Mouse (Mus musculus) kidney, embryonic 15.5 days (tissue): ENCODE measurements around the gene Glb1l. TPM values are rescaled to one million over a fixed set of nuclear protein-coding genes. Genes with fewer than 3 reads are reported as not detected.

Experiments
- ATAC-seq: fragments of 200-750 bp; cut with Nextera tagmentation; replicated peaks from 2 replicates; pipeline ENCODE4 v1.8.0; 2017; ENCODE audit warnings: moderate TSS enrichment; ENCODE audit not compliant: low FRiP score
- H3K27ac ChIP-seq: fragments of 300-500 bp; sonication (generic); 2 replicates; pipeline ENCODE4 v1.5.1; 2015; ENCODE audit warnings: mild to moderate bottlenecking, inconsistent platforms
- H3K27me3 ChIP-seq: fragments of 300-500 bp; sonication (generic); 2 replicates; pipeline ENCODE4 v1.6.1; 2015; ENCODE audit warnings: inconsistent platforms
- H3K36me3 ChIP-seq: fragments of 300-500 bp; sonication (generic); 2 replicates; pipeline ENCODE4 v1.6.1; 2015; ENCODE audit warnings: inconsistent platforms
- H3K4me1 ChIP-seq: fragments of 300-500 bp; sonication (generic); 2 replicates; pipeline ENCODE4 v1.6.1; 2015; ENCODE audit warnings: inconsistent platforms
- H3K4me2 ChIP-seq: fragments of 300-500 bp; sonication (generic); 2 replicates; pipeline ENCODE4 v1.6.1; 2015; ENCODE audit warnings: moderate library complexity, mild to moderate bottlenecking, inconsistent platforms
- H3K4me3 ChIP-seq: fragments of 300-500 bp; sonication (generic); replicated peaks from 2 replicates; pipeline ENCODE4 v1.5.1; 2015; ENCODE audit warnings: mild to moderate bottlenecking, inconsistent platforms
- H3K9ac ChIP-seq: fragments of 300-500 bp; sonication (generic); 2 replicates; pipeline ENCODE4 v1.6.1; 2015; ENCODE audit warnings: mild to moderate bottlenecking, inconsistent platforms
- H3K9me3 ChIP-seq: fragments of 300-500 bp; sonication (generic); replicated peaks from 2 replicates; pipeline ENCODE4 v1.6.1; 2016; ENCODE audit warnings: inconsistent platforms
- WGBS: fragments of 180-500 bp; shearing (Covaris S2); methylation state at CpG from one replicate; pipeline ENCODE4 v1.1.7; 2015; ENCODE audit warnings: mixed read lengths; 5-methylcytosine and 5-hydroxymethylcytosine counted together
- polyA plus RNA-seq: library from polyadenylated mRNA; unstranded; fragments of >200 nt; fragmentation: Nextera tagmentation; extraction: Ambion mirVana; gene quantifications from 2 replicates; pipeline ENCODE4 v1.2.1, GENCODE M21; 2015

Gene Glb1l
- 44.9 and 45.8 TPM in 2 replicates for polyA plus RNA-seq

GRCm38 (mm10) chr1:75210136-75211087 lies at the start of gene Glb1l, which contains the start of gene Stk16:
Glb1l (minus strand) TSS chr1:75210813.
Stk16 (plus strand) TSS chr1:75210838.
- peak; percentile 86 for ATAC-seq
- H3K9ac ChIP-seq, result peak within 1 kb of the TSS; percentile 83
- peaks cover 43% of the 10 kb centered on the region for H3K36me3 ChIP-seq
- no peaks in the 10 kb centered on the region for H3K27me3 ChIP-seq
- H3K27ac ChIP-seq, result peak within 1 kb of the TSS; percentile 85
- H3K4me2 ChIP-seq, result peak within 1 kb of the TSS; percentile 80
- WGBS, result 4% methylated on average over 42 of the region's 42 CpGs
- H3K4me3 ChIP-seq, result peak within 1 kb of the TSS; percentile 79
- H3K9me3 ChIP-seq, result no peaks in the 10 kb centered on the region
- peaks cover 62% of the 10 kb centered on the region for H3K4me1 ChIP-seq

DNA sequence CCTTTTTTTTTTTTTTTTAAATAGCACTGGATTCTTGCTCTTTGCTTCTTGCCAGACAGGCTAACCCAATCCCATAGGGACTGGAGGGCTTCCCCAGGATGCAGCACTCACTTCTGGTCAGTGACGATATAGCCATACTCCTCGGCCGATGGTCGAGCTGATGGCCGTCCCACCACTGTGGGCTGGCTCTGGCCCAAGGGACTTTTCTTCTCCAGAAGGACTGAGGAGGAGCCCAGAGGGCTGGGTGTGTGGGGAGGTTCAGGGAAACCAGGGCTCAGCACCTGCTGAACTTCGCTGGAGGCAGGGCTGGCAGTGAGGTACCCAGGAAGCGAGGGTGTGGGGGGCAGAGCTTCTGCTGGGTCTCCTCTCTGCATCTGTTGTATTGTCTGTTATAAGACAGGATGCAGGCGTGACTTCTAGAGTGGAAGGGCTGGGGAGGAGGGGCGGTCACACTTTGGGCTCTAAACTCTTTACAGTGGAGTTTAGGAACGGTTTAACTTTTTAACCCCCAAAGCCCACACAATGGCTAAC lies 45.0 kb upstream of the Glb1l start:
- no peak overlapping the region for H3K4me2 ChIP-seq
- no peak for ATAC-seq
- WGBS, result 61% methylated on average over 10 of the region's 10 CpGs

DNA sequence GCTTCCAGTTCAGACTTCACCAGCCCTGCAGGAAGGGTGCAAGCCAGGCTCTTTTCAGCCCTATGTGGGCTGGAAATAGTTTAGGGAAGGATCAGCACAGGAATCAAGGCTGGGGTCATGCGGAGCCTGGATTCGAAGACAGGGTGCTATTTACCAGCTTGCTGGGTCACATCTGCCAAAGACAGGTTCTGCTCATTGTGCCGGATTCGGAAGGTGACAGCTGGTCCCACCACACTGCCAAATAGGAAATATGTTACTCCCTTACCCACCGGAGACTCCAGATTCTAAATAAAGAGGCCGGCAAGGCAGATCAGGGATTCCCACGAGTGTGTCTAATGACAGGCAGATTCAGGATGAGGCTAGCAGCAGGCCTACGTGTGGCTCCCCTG lies 44.0 kb upstream of the Glb1l start:
- Histone ChIP-seq H3K9me3 (no peaks in the 10 kb centered on the region), H3K36me3 (no peaks in the 10 kb centered on the region), H3K27ac (no peak overlapping the region), H3K4me2 (no peak overlapping the region), H3K27me3 (peaks cover 7% of the 10 kb centered on the region), H3K4me3 (no peak overlapping the region), H3K4me1 (peaks cover 11% of the 10 kb centered on the region), H3K9ac (no peak overlapping the region)
- WGBS, result 76% methylated on average over 8 of the region's 8 CpGs
- ATAC-seq, result no peak

More for the DNA sequence above, 45.0 kb upstream of the Glb1l start:
- H3K36me3 ChIP-seq, result no peaks in the 10 kb centered on the region
- H3K27ac ChIP-seq, result no peak overlapping the region
- no peak overlapping the region for H3K4me3 ChIP-seq
- peaks cover 11% of the 10 kb centered on the region for H3K27me3 ChIP-seq
- peaks cover 9% of the 10 kb centered on the region for H3K4me1 ChIP-seq
- H3K9me3 ChIP-seq, result no peaks in the 10 kb centered on the region
- H3K9ac ChIP-seq, result no peak overlapping the region

- Histone ChIP-seq H3K36me3 (no peaks in the 10 kb centered on the region), H3K27ac (no peak overlapping the region), H3K4me3 (no peak overlapping the region), H3K27me3 (peaks cover 7% of the 10 kb centered on the region), H3K9me3 (no peaks in the 10 kb centered on the region), H3K9ac (no peak overlapping the region), H3K4me2 (no peak overlapping the region), H3K4me1 (peaks cover 11% of the 10 kb centered on the region)
- no peak for ATAC-seq
- 63% methylated on average over 16 of the region's 16 CpGs for WGBS
Measured at GRCm38 (mm10) chr1:75253849-75254624, 43.4 kb upstream of the Glb1l start.

- ATAC-seq, result no peak
- Histone ChIP-seq H3K9ac (no peak overlapping the region), H3K4me2 (no peak overlapping the region), H3K4me1 (peaks cover 17% of the 10 kb centered on the region), H3K9me3 (no peaks in the 10 kb centered on the region), H3K27me3 (peaks cover 7% of the 10 kb centered on the region), H3K27ac (no peak overlapping the region), H3K4me3 (no peak overlapping the region), H3K36me3 (no peaks in the 10 kb centered on the region)
- 76% methylated on average over 16 of the region's 16 CpGs for WGBS
Measured at GRCm38 (mm10) chr1:75253029-75253428, 42.4 kb upstream of the Glb1l start.

- H3K9me3 ChIP-seq, result no peaks in the 10 kb centered on the region
Measured at GRCm38 (mm10) chr1:75252308-75252707, 41.7 kb upstream of the Glb1l start.

DNA sequence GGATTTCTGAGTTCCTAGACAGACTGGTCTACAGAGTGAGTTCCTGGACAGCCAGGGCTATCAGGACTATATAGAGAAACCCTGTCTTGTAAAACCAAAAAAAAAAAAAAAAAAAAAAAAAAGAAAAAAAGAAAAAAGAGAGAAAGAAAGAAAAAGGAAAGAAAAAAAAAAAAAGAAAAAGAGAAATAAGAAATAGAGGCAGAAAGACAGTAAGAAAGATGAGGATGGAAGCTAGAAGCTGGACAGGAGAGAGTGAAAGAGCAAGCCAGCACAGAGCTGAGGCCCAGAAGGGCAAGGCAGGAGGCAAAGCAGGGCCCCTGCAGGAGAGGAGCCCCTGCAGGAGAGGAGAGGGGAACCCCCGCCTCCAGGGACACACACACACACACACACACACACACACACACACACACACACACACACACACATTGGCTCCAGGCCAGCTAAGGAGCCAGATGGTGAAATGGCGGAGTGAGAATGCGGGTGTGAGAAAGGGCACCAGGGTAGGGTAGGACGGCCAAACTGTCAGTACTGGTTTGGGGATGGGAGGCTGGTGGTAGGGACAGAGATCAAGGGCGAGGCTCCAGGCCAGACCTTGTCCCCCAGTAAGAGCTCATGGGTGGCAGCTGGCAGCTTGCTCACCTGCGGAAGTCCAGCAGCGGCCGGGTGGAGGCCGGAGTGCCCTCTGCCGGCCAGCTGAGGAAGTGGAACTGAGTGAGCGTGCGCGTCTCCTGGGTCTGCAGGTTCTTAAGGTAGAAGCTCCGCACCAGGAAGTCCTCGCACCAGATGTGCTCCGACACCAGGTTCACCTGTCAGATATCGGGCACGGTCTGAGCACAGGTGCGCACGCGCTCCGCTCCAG lies 40.7 kb upstream of the Glb1l start:
- peak overlapping the region; percentile 29; the same call in 1 of the 2 replicates for H3K9ac ChIP-seq
- peak overlapping the region; percentile 25 for H3K4me3 ChIP-seq
- peak; percentile 40; the same call in 1 of the 2 replicates for ATAC-seq
- no peaks in the 10 kb centered on the region for H3K36me3 ChIP-seq
- H3K27me3 ChIP-seq, result peaks cover 7% of the 10 kb centered on the region
- H3K27ac ChIP-seq, result no peak overlapping the region
- WGBS, result 5% methylated on average over 21 of the region's 22 CpGs
- peaks cover 26% of the 10 kb centered on the region for H3K4me1 ChIP-seq
- H3K4me2 ChIP-seq, result peak overlapping the region; percentile 56
- H3K9me3 ChIP-seq, result no peaks in the 10 kb centered on the region

More at GRCm38 (mm10) chr1:75252308-75252707, 41.7 kb upstream of the Glb1l start:
- H3K4me3 ChIP-seq, result no peak overlapping the region
- H3K9ac ChIP-seq, result no peak overlapping the region
- ATAC-seq, result no peak
- H3K4me1 ChIP-seq, result peaks cover 24% of the 10 kb centered on the region
- no peak overlapping the region for H3K4me2 ChIP-seq
- 70% methylated on average over 13 of the region's 13 CpGs for WGBS
- peaks cover 7% of the 10 kb centered on the region for H3K27me3 ChIP-seq
- H3K36me3 ChIP-seq, result no peaks in the 10 kb centered on the region
- H3K27ac ChIP-seq, result no peak overlapping the region

DNA sequence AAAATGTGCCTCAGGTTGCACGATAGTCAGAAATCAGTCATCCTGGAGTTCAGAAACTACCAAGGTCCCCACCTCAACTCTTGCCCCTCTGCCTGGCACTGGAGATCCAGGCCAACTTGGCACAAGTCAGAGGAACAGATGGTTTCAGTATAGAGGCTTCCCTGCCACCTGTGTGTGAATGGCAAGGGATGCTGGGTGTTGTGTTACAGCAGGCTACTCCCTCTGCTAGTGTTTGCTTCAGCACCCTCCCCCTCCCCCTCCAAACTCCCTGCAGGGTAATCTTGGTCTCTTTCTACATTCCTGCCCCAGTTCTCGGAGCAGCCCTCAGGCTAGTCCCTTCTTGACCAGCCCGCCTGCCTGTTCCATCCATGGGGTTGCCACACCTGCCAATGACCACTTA lies 39.9 kb upstream of the Glb1l start:
- Histone ChIP-seq H3K27ac (no peak overlapping the region), H3K27me3 (peaks cover 7% of the 10 kb centered on the region), H3K4me1 (peaks cover 26% of the 10 kb centered on the region), H3K9ac (no peak overlapping the region), H3K36me3 (no peaks in the 10 kb centered on the region), H3K4me2 (no peak overlapping the region), H3K9me3 (no peaks in the 10 kb centered on the region), H3K4me3 (no peak overlapping the region)
- no peak for ATAC-seq
- 60% methylated on average over 3 of the region's 3 CpGs for WGBS

GRCm38 (mm10) chr1:75248041-75248772 lies 37.6 kb upstream of the Glb1l start:
- Histone ChIP-seq H3K4me3 (no peak overlapping the region), H3K9ac (peak overlapping the region; percentile 26; the same call in 1 of the 2 replicates), H3K9me3 (no peaks in the 10 kb centered on the region), H3K4me1 (peaks cover 26% of the 10 kb centered on the region), H3K27ac (peak overlapping the region; percentile 60), H3K27me3 (peaks cover 5% of the 10 kb centered on the region), H3K36me3 (peaks cover 7% of the 10 kb centered on the region; the same call in 1 of the 2 replicates), H3K4me2 (no peak overlapping the region)
- peak; percentile 26; the same call in 1 of the 2 replicates for ATAC-seq
- WGBS, result 42% methylated on average over 9 of the region's 9 CpGs

- WGBS, result 77% methylated on average over 16 of the region's 16 CpGs
- Histone ChIP-seq H3K4me2 (no peak overlapping the region), H3K36me3 (peaks cover 15% of the 10 kb centered on the region; the same call in 1 of the 2 replicates), H3K4me3 (no peak overlapping the region), H3K27ac (0 out of 2 replicates have a peak overlapping the region, but pooled peaks have one; percentile 60), H3K9me3 (no peaks in the 10 kb centered on the region), H3K9ac (peak overlapping the region; percentile 26; the same call in 1 of the 2 replicates), H3K4me1 (peaks cover 26% of the 10 kb centered on the region), H3K27me3 (peaks cover 2% of the 10 kb centered on the region; the same call in 1 of the 2 replicates)
- ATAC-seq, result no peak
Measured at GRCm38 (mm10) chr1:75247071-75247930, 36.7 kb upstream of the Glb1l start.
